Mouse (Mus musculus) G1E (cell line): ENCODE results near the gene Peak1. TPM values are rescaled to one million over a fixed set of nuclear protein-coding genes. Genes with fewer than 3 reads are reported as not detected.

ENCODE experiments used
- ATAC-seq: 2 replicates; pipeline ENCODE4 v1.8.0; 2016; ENCODE audit warnings: mild to moderate bottlenecking; ENCODE audit not compliant: insufficient number of reproducible peaks, poor library complexity, low FRiP score, severe bottlenecking; ENCODE audit errors: extremely low read depth
- DNase-seq: peaks from one replicate; pipeline ENCODE4 v3.0.0; 2012; ENCODE audit warnings: low spot score
- H3K27me3 ChIP-seq: 2 replicates; pipeline ENCODE4 v1.6.1; 2012; ENCODE audit warnings: mild to moderate bottlenecking, low read length, inconsistent platforms; ENCODE audit not compliant: insufficient read depth
- H3K36me3 ChIP-seq: replicated peaks from 2 replicates; pipeline ENCODE3; 2012; ENCODE audit warnings: mild to moderate bottlenecking, inconsistent platforms
- H3K4me1 ChIP-seq: 2 replicates; pipeline ENCODE4 v1.6.1; 2012; ENCODE audit warnings: low read depth, low read length, inconsistent platforms, mixed read lengths; ENCODE audit not compliant: insufficient read depth
- H3K4me3 ChIP-seq: 2 replicates; pipeline ENCODE4 v1.5.1; 2012; ENCODE audit warnings: low read depth, mild to moderate bottlenecking, inconsistent platforms, low read length, moderate library complexity, mixed read lengths
- H3K9me3 ChIP-seq: replicated peaks from 2 replicates; pipeline ENCODE4 v1.6.1; 2012; ENCODE audit warnings: inconsistent platforms
- CTCF ChIP-seq: IDR thresholded peaks from 2 replicates; pipeline ENCODE4 v1.5.1; 2012; ENCODE audit warnings: low read depth, low read length, inconsistent platforms, mixed read lengths
- GATA1 ChIP-seq: IDR thresholded peaks from 2 replicates; pipeline ENCODE4 v1.6.1; 2012; ENCODE audit warnings: borderline replicate concordance, low read length, inconsistent platforms, mixed read lengths
- GATA2 ChIP-seq: IDR thresholded peaks from 2 replicates; pipeline ENCODE4 v1.6.1; 2012; ENCODE audit warnings: low read depth, low read length, inconsistent platforms, borderline replicate concordance
- POLR2AphosphoS5 ChIP-seq: IDR thresholded peaks from 2 replicates; pipeline ENCODE4 v1.6.1; 2012; ENCODE audit warnings: low read depth, low read length, inconsistent platforms; ENCODE audit not compliant: insufficient replicate concordance
- TAL1 ChIP-seq: conservative IDR thresholded peaks from 2 replicates; pipeline ENCODE4 v1.6.1; 2012; ENCODE audit warnings: low read depth, low read length, inconsistent platforms, mixed read lengths
- polyA plus RNA-seq: library from polyadenylated mRNA; stranded (reverse); fragments of >175 nt; gene quantifications from 2 replicates; pipeline ENCODE4 v1.2.3, GENCODE M21; 2012
- total RNA-seq, 2 experiments: library from RNA; stranded (forward) in 1 of 2; stranded (reverse) in 1 of 2; fragments of 200-1000 nt in 1 of 2; fragments of >200 nt in 1 of 2; fragmentation: Nextera tagmentation in 1 of 2; gene quantifications; 2 replicates each; pipeline ENCODE4 v1.2.3; 2014 to 2017

The Peak1 gene
- total and polyA plus RNA-seq, 3 experiments: 3.1 to 22.5 (median 11.6) TPM

DNA sequence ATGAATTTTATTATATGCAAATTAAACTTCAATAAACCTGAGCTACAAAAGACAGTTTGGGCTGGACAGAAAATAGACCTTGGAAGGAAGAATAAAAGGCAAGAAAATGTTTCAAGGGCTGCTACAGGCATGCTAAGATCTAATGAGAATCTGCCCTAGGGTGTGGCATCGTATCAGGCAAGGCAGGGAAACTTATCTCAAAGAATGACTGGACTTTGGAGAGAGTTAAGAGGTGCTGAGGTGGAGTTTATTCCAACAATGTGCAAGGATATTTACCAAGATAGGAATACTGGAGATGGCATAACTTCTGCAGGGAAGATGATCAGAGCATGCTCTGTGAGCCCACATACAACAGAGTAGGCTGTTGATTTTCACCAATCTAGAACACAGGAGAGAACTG lies 154.8 kb downstream of the Peak1 start:
- H3K4me3 ChIP-seq: no peak overlapping the region
- 0 out of 2 replicates have a peak, but pooled peaks cover 2% of the 10 kb centered on the region for H3K4me1 ChIP-seq
- H3K9me3 ChIP-seq: peaks cover 5% of the 10 kb centered on the region
- no peak for ATAC-seq
- no peak for DNase-seq
- peaks cover 32% of the 10 kb centered on the region for H3K36me3 ChIP-seq
- TF ChIP-seq TAL1 (no peak), GATA1 (no peak), GATA2 (no peak), POLR2AphosphoS5 (no peak), CTCF (no peak)
- no peaks in the 10 kb centered on the region for H3K27me3 ChIP-seq

DNA sequence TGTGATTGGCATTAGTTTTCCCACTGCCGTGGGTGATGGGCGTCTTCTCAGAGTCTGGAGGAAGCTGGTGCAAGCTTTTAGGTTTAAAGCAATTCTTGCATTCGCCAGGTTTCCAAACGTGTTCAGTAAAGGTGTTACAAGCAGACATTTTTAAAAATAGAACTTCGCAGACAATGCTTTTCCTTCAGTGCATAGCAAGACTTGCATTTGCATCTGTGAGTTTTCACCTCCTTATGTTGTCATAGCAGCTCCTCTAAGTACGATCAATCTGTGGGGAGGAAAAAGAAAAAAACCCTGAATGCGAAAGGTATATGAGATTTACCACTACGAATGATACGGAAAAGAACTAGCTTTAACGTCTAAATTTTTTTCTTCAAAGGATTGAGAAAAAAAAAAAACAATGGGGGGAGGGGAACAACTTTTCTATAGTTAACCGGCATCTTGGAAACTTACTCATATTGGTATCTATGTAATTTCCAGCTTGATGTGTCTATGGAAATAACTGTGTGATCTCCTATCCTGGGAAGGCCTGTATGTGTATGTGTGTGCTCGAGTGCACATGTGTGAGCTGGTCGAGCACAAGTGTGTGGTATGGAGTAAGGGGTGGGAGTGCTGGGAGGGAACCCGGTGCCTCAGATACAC lies 157.3 kb downstream of the Peak1 start:
- TF ChIP-seq GATA2 (no peak), GATA1 (no peak), CTCF (no peak), TAL1 (no peak), POLR2AphosphoS5 (no peak)
- Histone ChIP-seq H3K4me1 (0 out of 2 replicates have a peak, but pooled peaks cover 2% of the 10 kb centered on the region), H3K27me3 (no peaks in the 10 kb centered on the region), H3K36me3 (peaks cover 42% of the 10 kb centered on the region), H3K9me3 (peaks cover 5% of the 10 kb centered on the region), H3K4me3 (no peak overlapping the region)
- no peak for DNase-seq
- no peak for ATAC-seq

DNA sequence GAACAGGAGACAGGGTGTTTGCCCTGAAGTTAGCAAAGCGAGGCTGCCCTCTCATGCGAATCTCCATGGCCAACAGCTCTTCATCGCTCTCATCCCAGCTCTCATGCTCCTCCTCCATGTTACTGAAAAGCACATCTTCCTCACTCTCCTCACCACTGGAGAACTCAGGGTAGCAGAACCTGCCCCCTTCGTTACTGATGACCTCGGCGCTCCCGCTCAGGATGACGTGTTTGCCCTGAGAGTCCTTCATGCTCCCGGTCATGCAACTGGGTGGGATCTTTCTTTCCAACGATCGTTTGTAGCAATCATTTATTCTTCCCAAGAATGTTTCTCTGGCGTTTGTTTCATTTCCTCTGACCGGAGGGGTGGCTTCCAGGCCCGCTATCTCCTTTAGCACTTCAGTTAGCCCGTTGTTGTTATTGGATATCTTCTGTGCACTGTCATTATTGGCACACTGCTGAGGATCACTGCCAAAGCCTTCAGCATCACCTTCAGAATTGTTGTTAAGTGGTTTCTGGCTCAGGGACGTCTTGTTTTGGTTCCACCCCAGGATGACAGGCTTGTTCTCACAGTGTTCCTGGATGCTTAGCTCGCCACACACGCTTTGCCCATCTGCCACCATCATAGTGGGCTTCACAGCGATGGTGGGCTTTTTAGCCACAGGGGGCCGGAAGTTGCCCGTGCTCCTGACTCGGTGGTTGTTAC lies 157.9 kb downstream of the Peak1 start:
- no peak for TF ChIP-seq CTCF
- TF ChIP-seq GATA2: no peak
- no peak for TF ChIP-seq GATA1
- no peak for TF ChIP-seq POLR2AphosphoS5
- TF ChIP-seq TAL1: no peak
- Histone ChIP-seq H3K27me3 (no peaks in the 10 kb centered on the region), H3K4me3 (no peak overlapping the region), H3K4me1 (0 out of 2 replicates have a peak, but pooled peaks cover 2% of the 10 kb centered on the region), H3K9me3 (peaks cover 5% of the 10 kb centered on the region), H3K36me3 (peaks cover 43% of the 10 kb centered on the region)
- DNase-seq (no peak), ATAC-seq (no peak)

DNA sequence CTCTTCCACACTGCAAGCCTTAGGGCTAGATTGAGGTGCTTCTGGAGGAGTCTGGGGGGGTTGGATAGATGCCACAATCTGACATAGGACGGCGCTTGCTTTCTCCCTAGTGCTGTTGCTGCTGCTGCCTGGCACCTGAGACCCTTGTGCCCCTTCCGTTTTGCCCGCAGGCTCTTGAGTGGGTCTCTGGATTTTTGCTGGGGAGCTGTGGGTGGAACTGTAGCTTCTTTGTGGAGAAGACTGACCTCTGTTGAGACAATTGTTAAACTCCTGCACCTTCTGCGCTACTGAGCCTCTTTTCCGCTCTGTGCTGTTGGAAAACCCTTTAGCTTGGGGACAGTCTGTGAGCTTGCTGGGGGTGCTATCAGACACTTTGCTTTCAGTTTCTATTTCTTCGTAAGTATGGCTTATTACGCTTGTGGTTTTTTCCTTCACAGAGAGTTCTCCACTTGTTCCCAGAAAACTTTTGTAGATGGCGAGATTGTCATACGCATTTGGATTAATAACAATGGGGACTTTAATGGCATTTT lies 159.5 kb downstream of the Peak1 start:
- Histone ChIP-seq H3K9me3 (peaks cover 5% of the 10 kb centered on the region), H3K27me3 (no peaks in the 10 kb centered on the region), H3K4me3 (no peak overlapping the region), H3K4me1 (no peaks in the 10 kb centered on the region), H3K36me3 (peaks cover 41% of the 10 kb centered on the region)
- DNase-seq: no peak
- TF ChIP-seq GATA2 (no peak), CTCF (no peak)
- ATAC-seq: no peak

DNA sequence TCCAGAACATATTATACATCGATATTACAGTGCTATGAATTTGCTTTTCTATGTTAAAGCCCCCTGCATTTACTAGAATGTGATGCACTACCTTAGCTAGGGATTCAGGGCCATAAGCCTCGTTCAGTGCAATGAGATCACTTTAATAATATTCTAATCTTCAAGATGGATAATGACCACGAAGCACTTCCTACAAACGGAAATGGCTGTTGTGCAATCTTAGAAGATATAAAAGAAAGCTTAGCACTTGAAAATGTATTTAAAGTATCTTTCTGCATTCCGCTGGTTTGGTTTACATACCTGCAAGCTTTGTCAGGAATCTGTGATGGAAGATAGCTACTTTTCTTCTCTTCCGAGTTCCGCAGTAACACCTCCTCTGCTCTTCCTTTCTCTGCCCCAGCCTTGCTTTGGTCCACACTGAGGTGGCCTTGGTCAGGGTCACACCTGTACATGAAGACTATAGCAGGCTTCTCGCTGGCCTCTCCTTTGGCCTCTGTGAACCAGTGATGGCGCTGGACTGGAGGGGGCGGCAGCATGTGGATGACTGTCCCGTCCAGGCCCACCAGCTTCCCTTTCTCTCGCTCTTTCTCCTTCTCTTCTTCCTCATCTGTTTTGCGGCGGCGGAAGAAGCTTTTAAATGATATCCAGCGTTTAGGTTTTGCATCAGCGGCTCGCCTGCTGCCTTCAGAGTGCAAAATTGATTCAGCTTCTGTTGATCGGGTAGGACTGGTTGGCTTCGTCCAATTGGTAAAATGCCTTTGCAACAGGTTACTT lies 160.5 kb downstream of the Peak1 start:
- no peak for DNase-seq
- peaks cover 5% of the 10 kb centered on the region for H3K9me3 ChIP-seq
- no peaks in the 10 kb centered on the region for H3K4me1 ChIP-seq
- ATAC-seq: no peak
- H3K27me3 ChIP-seq: no peaks in the 10 kb centered on the region
- H3K4me3 ChIP-seq: no peak overlapping the region
- peaks cover 41% of the 10 kb centered on the region for H3K36me3 ChIP-seq
- TF ChIP-seq GATA1 (no peak), TAL1 (no peak), POLR2AphosphoS5 (no peak)

DNA sequence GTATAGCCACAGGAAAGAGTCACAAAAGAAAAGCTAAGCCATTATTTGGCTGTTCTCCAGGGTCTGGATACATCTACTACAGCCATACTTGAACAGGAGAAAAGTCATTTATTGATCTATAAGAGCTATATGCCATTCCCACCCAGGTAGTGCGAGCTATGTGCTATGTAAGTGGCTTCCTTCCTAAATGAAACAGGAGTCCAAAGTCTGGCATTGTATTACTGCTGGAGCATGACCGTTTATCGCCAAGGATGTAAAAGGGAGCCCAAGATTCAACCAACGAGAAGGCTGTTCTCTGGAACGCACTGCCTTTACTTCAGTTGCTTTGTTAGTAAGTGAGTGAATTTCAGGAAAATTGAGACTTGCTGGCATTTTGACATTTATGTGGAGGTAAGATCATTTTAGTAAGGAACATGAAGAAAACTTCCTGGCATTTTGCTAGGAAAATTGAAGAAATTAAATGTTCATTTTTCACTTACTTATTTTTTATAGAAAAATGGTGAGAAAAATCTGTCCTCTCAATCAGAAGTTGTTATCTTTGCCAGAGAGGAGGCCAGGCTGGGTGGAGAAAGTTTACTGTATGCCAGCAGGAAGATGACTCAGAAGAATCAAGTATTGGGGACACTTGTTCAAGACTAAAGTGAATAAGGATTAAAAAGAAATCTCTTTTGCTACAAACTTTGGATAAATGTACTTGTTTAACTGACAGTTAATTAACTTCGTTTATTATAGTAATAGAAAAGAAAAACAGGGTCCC lies 162.0 kb downstream of the Peak1 start:
- peaks cover 38% of the 10 kb centered on the region for H3K36me3 ChIP-seq
- H3K4me3 ChIP-seq: no peak overlapping the region
- H3K4me1 ChIP-seq: no peaks in the 10 kb centered on the region
- DNase-seq (no peak), ATAC-seq (no peak)
- no peak for TF ChIP-seq GATA1
- H3K27me3 ChIP-seq: no peaks in the 10 kb centered on the region
- peaks cover 5% of the 10 kb centered on the region for H3K9me3 ChIP-seq
